Mouse (Mus musculus) frontal cortex, postnatal 36 days (tissue): ENCODE results near the gene Hoxb1.

Experiments used
- DNase-seq, 2 experiments: peaks; one replicate each; pipeline ENCODE4 v3.0.0; 2022; ENCODE audit warnings: low spot score in 2 of 2

Hoxb1 gene

DNA sequence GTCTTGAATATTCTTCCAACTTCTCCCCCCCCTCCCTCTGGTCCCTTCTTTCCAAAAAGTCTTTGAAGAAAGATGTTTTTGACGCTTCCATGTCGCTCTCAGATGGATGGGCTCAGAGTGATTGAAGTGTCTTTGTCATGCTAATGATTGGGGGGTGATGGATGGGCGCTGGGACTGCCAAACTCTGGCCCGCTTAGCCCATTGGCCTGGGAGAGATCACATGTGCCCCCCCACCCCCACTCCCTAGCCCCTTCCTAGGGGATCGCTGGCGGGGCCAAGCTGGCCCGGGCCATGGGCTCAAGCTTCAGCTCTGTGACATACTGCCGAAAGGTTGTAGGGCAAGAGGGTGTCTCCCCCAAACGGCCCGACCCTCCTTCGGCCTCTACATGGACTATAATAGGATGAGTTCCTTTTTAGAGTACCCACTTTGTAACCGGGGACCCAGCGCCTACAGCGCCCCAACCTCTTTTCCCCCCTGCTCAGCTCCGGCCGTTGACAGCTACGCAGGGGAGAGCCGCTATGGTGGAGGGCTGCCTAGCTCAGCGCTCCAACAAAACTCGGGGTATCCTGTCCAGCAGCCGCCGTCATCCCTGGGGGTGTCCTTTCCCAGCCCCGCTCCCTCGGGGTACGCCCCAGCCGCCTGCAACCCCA lies at the start of gene Hoxb1:
TSS of gene Hoxb1 (plus strand) at position 312 of the 651 bp plus-strand sequence.
- DNase-seq, result no peak

GRCm38 (mm10) chr11:96316696-96317607 lies 48.6 kb upstream of the Hoxb1 start:
- DNase-seq, result no peak

DNA sequence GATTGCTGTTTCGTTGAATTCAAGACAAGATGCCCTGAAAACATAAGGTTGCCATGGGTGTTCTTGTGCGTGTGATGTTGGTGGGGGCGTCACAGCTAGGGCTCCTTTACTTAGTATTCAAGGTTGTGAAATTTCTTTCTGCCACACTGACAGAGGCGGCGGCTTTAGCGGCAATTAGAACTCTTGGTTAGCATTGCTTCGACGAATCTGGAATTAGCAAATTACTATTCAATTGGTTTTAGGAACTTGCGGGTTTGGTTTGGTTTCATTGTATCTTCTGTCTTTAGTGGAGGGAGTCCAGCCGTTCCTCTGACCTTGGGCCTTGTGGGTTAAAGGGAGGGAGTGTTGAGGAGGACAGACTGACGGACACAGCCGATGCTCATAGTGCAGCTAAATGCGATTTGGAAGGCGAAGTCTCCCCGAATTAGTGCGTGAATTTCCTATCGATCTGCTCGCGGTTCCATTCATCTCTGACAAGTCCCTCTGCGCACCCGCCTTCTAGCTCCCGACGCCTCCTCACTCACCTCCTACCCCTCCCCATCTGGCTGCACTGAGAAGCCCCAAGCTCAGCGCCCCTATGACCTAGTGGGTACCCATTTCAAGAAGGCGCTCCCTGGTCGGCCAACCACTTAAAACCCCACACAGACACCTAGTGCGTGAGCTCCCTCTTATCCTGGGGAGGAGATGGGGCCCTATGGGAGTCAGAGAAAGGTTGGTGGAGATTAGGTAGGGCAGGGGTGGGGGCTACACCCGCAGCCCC lies 47.8 kb upstream of the Hoxb1 start, which contains the start of gene Hoxb4:
TSS of gene Hoxb4 (plus strand) at position 660 of the 760 bp plus-strand sequence.
- no peak for DNase-seq

GRCm38 (mm10) chr11:96318368-96319070 lies 47.0 kb upstream of the Hoxb1 start:
- no peak for DNase-seq

- no peak for DNase-seq
Observed at GRCm38 (mm10) chr11:96319071-96319902, 46.3 kb upstream of the Hoxb1 start.

- DNase-seq, result no peak
Observed at GRCm38 (mm10) chr11:96319910-96320309, 45.6 kb upstream of the Hoxb1 start.

- DNase-seq, result no peak
Observed at GRCm38 (mm10) chr11:96320688-96321087, 44.9 kb upstream of the Hoxb1 start.

DNA sequence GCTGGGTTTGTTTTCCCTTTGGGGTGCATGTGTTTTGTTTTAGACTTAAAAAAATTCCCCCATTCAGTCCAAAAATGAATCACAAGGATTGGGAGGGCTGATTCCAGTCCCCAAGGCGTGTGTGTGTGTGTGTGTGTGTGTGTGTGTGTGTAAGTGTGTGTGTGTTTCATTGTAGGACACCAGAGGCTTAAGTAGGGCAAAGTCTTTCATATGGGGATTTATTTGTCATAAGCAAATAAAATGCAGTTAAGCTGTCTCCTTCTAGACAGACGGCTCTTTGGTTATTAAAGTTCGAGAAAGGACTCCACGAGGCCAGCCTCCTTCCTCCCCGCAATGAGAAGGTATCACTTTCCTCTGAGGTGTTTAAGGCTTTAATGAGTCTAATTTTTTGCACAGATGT lies 43.7 kb upstream of the Hoxb1 start:
- DNase-seq, result no peak

GRCm38 (mm10) chr11:96322738-96323137 lies 42.8 kb upstream of the Hoxb1 start:
- DNase-seq, result no peak

GRCm38 (mm10) chr11:96323154-96323553 lies 42.4 kb upstream of the Hoxb1 start, which contains the start of gene Hoxb3:
Gene Hoxb3 (plus strand): TSS chr11:96323326.
- no peak for DNase-seq

- DNase-seq, result no peak
Observed at GRCm38 (mm10) chr11:96324125-96324524, 41.4 kb upstream of the Hoxb1 start.

GRCm38 (mm10) chr11:96324965-96325364 lies 40.6 kb upstream of the Hoxb1 start:
- no peak for DNase-seq

DNA sequence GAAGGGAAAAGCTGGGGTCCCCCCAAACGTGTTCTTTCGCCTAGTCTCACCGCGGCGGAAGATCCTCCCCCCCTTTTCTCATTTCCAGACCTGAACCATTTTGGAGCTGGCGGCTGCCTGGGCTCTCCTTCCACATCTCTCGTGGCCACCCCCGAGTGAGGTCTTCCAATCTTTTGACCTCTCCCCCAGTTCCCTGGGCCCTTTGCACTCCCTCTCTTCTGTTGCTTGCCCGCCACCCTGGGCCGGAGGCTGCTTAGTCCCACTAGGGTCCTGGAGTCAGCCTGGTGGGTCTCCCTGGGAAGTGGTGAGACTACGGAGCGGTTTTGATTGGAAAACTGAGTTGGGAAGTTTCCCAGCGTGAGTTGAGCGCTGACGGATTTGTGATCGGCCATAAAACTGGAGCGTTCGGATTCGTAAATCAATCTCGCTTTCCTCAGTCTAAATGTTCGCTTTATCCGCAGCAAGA lies 39.8 kb upstream of the Hoxb1 start:
- DNase-seq, result no peak

GRCm38 (mm10) chr11:96326705-96327104 lies 38.8 kb upstream of the Hoxb1 start:
- no peak for DNase-seq

GRCm38 (mm10) chr11:96327122-96327521 lies 38.4 kb upstream of the Hoxb1 start:
- DNase-seq, result no peak

- DNase-seq, result no peak
Observed at GRCm38 (mm10) chr11:96327750-96328149, 37.8 kb upstream of the Hoxb1 start.

DNA sequence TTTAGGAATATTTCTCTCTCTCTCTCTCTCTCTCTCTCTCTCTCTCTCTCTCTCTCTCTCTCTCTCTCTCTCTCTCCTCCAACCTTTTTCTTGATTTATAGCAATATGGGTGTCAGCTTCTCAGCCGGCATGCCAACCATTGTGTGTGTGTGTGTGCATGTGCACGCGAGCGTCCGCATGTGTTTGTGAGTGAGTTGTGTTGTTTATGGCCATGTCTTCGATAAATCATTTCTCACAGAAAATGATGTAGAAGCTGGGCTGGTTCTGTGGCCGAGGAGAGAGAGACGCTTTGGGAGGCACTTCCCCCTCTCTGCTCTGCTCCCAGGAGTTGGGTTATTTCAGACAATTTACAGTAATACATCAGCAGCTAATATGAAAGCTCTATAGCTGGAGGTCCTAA lies 36.9 kb upstream of the Hoxb1 start:
- DNase-seq, result no peak

DNA sequence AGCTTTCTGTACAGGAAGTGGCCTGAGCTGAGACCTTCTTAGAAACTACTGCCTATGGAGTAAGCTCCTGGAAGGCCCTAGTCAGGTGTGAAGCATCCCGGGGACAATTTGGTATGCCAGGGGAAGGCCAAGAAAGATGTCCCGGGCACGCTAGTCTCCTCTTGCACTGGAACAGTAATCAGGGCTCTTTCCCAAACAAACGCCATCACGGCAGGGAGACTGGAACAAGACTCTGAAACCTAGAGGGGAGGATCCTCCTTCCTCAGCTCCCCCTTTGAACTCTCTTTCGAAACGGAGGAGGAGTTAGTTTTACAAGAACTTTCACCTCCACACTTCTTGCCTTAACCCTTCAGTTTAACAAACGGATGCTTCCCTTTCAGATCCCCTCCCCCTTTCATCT lies 33.4 kb upstream of the Hoxb1 start:
- no peak for DNase-seq

- DNase-seq, result no peak
Observed at GRCm38 (mm10) chr11:96332618-96333032, 32.9 kb upstream of the Hoxb1 start.

- DNase-seq, result no peak
Observed at GRCm38 (mm10) chr11:96333241-96334001, 32.1 kb upstream of the Hoxb1 start.
